Mouse (Mus musculus) activated CD4-positive, CD25-positive, alpha-beta regulatory T cell (primary cell): ENCODE results near the gene Mup6. TPM values are rescaled to one million over a fixed set of nuclear protein-coding genes. Genes with fewer than 3 reads are reported as not detected.

Source experiments
- polyA plus RNA-seq, 2 experiments: library from polyadenylated mRNA; unstranded; fragments of 100-300 nt; shearing (Covaris generic); gene quantifications; one replicate each; pipeline ENCODE4 v1.2.1; 2017

The Mup6 gene
- polyA plus RNA-seq, result not detected

GRCm38 (mm10) chr4:59963405-59964344 is at the start of gene Mup6:
TSS of gene Mup6 (plus strand) at chr4:59964294.

DNA sequence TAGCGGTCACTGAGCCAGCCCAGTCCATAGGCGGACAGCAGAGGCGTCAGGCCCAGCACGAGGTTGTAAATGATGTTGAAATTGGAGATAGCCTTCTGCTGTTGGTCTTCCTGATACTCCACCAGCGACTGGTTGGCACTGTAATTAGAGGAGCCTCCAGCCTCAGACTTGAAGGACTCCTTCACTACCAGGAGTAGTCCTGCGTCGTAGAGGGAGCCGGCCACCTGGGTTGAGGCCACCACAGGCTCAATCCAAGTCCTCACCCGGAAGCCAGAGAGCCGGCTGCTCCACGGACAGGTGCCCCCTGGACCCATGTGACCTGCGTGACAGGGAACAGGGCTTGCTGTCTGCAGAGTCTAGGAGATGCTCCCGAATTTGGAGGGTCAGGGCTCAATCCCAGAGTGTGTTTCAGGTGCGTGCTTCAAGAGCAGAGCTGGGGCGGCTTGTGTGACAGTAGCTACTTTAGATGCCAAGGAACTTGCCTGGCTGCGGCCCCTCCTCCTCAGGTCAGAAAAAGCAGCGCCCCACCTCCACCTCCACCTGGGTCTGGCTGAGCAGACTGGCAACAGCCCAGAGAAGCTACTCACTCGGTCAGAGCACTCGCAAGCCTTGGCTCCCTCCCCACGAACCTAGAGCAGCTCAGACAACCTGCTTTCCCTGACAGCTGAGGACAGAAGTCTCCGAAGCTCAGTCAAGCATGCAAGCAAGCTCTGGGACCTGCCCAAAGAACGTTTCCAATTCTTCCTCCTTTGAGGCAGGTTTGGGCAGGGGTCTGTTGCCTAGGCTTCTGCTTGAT is 49.3 kb upstream of the Mup6 start, which contains the start of gene Slc46a2:
Gene Slc46a2 (minus strand): TSS at position 449 of the 796 bp plus-strand sequence.

GRCm38 (mm10) chr4:59960610-59961009 is 3.5 kb upstream of the Mup6 start, which contains the start of gene Mup4:
TSS of gene Mup4 (minus strand) at chr4:59960710.

Other genes with a start within 250 kb of the Mup6 start
- 10 to 100 TPM; 55.0 to 72.4 TPM for gene Inip, start 162.7 kb upstream of the Mup6 start, polyA plus RNA-seq
- gene Snx30, start 158.5 kb upstream of the Mup6 start, polyA plus RNA-seq, result 1 to 10 TPM; 4.9 to 8.3 TPM
- gene Slc46a2, start 49.2 kb upstream of the Mup6 start, polyA plus RNA-seq, result not detected
- gene Mup4, start 3.6 kb upstream of the Mup6 start, polyA plus RNA-seq, result not detected
- not detected for gene Mup7, start 106.2 kb downstream of the Mup6 start, polyA plus RNA-seq
- gene Mup2, start 190.0 kb downstream of the Mup6 start, polyA plus RNA-seq, result not detected